Mouse (Mus musculus) cerebellum, adult 18-20 months (tissue): ENCODE measurements around the gene Sesn1.

ENCODE experiments used
- DNase-seq, 2 experiments: peaks; one replicate each; pipeline ENCODE4 v3.0.0; 2021

The Sesn1 gene

DNA sequence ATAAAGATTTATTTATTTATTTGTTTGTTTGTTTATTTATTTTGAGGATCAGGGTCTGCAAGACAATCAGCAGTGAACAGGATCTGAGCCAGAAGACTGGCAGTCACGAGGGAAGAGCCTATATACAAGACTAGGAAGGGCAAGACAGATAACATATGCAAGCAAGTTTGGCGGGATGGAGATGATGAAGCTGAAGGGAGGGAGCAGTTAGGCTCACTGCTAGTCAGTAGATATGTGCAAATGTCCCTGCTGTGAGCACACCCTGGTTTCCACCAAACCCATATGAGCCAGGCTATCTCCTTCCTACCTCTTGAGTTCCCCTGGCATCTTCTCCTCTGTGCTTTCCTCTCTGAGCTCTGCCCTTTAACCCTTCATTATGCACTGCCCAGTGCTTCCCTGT lies 61.8 kb downstream of the Sesn1 start:
- DNase-seq: no peak

- DNase-seq: no peak
Observed at GRCm38 (mm10) chr10:41875624-41876023, 65.9 kb downstream of the Sesn1 start.

GRCm38 (mm10) chr10:41878344-41878743 lies 68.6 kb downstream of the Sesn1 start:
- no peak for DNase-seq

- no peak for DNase-seq
Observed at GRCm38 (mm10) chr10:41879675-41880074, 69.9 kb downstream of the Sesn1 start.

GRCm38 (mm10) chr10:41880206-41880605 lies 70.5 kb downstream of the Sesn1 start:
- DNase-seq: no peak

GRCm38 (mm10) chr10:41880777-41881176 lies 71.0 kb downstream of the Sesn1 start:
- DNase-seq: no peak

DNA sequence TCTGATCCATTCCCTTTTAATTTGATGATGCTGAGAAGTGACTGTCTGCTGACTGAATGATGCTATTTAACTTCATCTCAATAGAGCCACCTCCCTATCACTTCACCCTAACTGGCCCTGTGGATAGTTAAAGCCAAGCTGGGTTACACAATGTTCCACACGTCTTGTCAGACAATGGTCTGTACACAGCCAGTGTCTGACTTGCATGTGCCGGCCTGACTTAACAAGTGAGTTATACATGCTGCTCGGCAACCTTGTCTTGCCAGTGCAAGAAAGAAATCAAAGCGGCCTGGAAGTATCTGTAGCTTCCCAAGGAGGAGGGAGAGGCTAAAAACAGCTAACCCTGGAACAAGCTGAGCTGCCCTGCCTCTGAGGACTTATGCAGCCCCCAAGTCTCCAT lies 71.7 kb downstream of the Sesn1 start:
- DNase-seq: no peak

DNA sequence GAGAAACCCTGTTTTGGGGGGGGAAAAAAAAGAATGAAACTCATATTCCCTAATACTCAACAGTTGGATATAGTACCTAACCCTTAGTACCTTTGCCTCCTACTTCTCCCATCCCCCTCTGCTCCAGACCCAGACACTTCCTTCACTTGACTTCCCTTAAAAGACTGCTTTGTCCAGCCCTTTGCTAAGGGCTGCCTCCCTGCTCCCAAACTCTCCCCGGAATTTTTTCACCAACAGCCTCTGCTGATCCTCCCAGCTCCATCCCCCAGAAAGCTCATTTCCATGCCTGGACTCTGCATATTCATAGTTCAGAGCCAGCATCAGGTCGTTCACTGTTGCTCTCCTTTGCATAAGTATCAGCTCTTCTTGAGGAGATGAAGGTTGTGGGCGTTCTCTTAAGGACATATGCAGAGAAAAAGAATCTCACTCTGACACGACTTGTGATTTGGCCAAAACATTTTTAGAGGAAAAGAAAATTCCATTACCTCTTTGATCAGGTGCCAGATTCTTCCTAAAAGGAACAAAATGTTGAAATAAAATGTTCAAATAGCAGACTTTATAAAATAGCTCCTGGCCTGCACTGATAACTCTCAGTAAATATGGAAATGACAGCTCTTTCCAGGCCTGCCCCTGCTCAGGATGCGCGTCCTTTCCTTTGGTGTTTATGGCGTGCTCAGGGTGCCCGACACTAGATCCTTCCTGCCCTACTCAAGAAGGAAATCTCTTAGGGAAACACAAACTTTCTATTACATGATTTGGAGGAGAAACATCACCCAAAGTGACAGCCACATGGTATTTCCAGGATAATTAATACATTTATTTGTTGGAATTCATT lies 74.2 kb downstream of the Sesn1 start:
- no peak for DNase-seq

DNA sequence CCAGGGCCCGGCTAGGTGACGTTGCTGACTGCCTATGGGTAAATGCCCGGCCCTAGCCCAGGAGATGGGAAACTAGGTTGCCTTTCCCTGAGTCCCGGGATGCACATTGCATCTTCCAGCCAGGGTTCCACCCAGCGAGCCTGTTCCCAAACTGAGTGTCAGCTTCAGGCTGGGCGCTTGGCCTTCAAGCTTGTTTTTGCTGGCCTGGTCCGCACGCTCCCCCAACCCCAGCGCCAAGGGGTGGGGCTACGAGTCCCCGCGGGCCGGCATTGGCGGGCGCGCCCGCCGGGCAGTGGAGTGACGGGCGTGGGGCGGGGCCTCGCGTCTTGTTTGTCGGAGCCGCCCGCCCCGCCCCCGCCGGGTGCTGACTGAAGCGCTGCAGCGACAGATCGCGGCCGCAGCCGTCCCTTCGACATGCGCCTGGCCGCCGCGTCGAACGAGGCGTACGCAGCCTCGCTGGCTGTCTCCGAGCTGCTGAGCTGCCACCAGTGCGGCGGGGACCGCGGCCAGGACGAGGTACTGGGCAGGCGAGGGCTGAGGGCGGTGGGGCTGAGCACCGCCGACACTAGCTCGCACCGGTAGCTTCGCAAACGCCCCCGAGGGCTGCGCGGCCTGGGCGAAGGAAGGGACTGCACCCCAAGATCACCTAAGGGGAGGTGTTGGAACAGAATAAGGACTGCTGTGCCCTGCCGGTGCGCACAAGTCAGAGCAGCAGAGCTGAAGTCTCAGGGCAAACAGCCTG lies 77.5 kb downstream of the Sesn1 start:
- peak; percentile 97 to 98 for DNase-seq

- DNase-seq: peak; percentile 47 to 55
Observed at GRCm38 (mm10) chr10:41888365-41888941, 78.7 kb downstream of the Sesn1 start.

- DNase-seq: no peak
Observed at GRCm38 (mm10) chr10:41889566-41889965, 79.8 kb downstream of the Sesn1 start.

DNA sequence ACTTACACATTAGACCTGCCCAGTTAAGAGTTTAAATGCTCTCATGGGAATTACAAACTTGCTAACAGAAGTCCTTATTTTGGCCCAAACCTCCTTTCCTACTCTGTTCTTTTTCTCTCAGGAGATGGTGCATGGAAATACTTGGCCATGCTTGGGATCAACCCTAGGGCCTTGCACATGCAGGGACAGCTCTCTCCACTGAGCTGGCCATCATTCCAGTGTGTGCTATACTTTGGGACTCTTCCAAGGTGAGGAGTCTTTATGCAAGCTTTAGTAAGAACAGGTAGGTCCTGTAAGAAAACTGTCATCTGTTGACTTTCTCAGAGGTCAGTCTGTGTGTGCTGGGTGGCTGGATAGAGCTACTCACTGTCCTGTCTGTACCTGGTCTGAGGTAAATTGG lies 80.8 kb downstream of the Sesn1 start:
- DNase-seq: no peak

DNA sequence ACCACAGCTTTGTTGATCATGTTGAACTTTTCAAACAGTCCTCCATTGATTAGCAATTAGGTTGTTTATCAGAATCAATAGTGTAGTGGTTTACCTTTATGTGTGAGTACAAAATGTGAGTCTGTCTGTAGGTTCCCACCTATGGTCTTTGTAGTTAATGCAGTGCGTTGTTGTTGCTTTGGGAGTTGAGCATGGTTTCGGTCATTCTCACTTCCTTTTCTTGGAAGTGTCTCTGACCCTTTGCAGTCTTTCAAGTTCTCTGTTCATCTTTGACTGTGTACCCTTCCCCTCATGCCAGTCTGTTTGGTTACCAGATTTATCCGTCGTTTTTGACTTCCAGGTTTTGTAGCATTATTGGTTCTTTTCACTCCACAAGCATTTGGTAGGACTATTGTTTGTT lies 81.6 kb downstream of the Sesn1 start:
- DNase-seq: no peak

- DNase-seq: no peak
Observed at GRCm38 (mm10) chr10:41893433-41894411, 84.0 kb downstream of the Sesn1 start.

DNA sequence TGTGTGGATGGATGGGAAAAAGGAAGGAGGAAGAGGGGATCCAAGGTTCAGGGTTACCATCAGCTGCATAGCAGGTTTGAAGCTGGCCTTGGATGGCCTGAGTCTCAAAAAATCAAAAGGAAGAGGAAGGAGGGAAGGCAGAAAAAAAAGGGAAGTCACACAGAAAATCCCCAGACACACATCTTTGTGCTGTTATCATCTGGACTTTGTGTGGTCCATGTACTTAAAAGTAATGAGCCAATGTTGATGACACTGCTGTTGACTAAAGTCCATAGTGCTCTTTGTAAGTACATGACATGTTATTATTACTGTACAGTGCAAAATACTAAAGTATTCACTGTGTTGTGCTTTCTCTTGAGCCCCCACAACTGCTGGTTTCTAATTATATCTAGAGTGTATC lies 86.7 kb downstream of the Sesn1 start:
- no peak for DNase-seq

GRCm38 (mm10) chr10:41896865-41897264 lies 87.1 kb downstream of the Sesn1 start:
- DNase-seq: no peak

DNA sequence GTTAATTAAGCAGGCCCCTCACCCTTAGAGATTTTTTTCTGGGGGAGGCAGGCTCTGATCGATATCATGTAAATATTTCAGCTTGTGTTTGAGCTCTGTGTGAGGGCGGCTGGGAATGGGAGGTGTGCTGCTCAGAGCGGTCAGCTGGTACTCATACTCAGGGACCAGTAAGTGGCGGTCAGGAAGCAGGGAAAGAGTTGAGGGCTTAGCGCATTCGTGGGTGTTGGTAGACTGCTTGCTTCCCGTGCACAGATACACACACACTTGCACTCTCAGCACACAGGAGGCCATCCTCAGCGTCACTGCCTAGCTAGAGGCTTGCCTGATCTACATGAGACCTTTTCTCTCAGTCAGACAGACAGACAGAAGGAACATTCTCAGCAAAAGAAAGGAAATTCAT lies 91.7 kb downstream of the Sesn1 start:
- DNase-seq: no peak

DNA sequence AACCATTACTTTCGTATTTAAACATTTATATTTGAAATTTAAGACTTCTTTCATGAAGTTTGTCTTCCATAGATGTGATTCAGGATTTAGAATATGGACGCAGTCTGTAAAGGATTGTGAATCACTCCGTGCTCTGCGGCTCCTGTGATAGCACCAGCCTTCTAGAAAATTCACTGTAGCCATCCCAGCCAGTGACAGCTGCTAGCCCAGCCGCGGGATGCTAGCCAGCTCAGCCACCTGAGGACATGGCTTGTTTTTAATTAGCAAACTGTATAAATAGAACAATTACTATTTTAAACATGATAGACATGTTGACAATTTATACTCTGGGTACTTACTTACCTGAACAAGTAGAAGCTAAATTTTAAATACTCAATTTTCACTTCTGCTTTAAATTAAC lies 92.1 kb downstream of the Sesn1 start:
- peak; percentile 76 to 80 for DNase-seq

- DNase-seq: no peak
Observed at GRCm38 (mm10) chr10:41907473-41907872, 97.7 kb downstream of the Sesn1 start.

DNA sequence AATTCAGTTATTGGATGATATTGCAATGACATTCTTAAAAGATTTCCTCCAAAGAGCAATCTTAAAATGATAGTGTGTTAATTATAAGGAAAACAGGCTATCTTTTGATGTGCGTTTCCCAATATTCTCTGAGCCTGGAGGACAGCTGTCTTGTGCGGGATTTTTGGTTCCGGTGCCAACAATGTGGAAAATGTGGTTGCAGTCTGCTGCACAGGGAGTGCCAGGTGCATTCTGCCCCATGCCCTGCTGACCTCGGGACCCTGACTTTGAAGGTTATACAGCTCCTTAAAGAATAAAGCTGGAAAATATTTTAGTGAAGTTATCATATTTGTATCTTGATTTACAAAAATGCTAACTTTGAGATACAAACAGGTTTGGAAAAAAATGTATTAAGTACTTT lies 98.2 kb downstream of the Sesn1 start:
- DNase-seq: no peak

GRCm38 (mm10) chr10:41908899-41909298 lies 99.2 kb downstream of the Sesn1 start:
- DNase-seq: no peak

- no peak for DNase-seq
Observed at GRCm38 (mm10) chr10:41912290-41912994, 102.7 kb downstream of the Sesn1 start.
